Mouse (Mus musculus): ENCODE results near the gene Cxcr4.

The Cxcr4 gene

GRCm38 (mm10) chr1:128571033-128571432 lies 21.1 kb downstream of the Cxcr4 start:
- DNase-seq (ENCODE audit: low spot score in 2 of 2), result no peak

DNA sequence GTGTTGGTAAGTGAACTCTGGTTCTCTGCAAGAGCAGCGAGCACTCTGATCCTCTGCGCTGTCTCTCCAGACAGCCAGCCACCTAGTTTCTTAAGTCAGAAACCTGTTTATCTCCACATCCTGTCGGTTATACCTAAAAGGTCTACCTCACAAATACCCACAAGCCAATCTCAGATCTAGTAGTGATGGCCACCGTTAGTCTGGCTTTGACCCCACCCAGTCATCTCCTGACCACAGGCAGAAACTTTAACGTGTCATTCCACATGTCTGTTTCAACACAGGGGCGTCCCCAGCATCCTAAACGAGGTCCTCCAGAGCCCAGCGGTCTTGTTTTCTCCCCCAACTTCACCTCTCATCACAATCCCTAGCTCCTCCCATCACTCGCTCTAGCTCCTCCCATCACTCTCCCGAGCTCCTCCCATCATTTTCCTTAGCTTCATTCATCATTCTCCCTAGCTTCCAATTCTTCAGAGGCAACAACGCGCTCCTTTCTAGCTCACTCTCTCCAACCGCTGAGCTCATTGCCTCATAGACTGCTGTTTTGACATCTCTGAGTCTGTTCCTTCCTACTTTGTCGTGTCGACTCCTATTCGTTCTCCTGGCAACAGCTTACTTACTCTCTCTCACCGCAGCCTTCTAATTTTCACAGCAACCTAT lies 22.0 kb downstream of the Cxcr4 start:
- no peak for DNase-seq (ENCODE audit: low spot score in 2 of 2)

DNA sequence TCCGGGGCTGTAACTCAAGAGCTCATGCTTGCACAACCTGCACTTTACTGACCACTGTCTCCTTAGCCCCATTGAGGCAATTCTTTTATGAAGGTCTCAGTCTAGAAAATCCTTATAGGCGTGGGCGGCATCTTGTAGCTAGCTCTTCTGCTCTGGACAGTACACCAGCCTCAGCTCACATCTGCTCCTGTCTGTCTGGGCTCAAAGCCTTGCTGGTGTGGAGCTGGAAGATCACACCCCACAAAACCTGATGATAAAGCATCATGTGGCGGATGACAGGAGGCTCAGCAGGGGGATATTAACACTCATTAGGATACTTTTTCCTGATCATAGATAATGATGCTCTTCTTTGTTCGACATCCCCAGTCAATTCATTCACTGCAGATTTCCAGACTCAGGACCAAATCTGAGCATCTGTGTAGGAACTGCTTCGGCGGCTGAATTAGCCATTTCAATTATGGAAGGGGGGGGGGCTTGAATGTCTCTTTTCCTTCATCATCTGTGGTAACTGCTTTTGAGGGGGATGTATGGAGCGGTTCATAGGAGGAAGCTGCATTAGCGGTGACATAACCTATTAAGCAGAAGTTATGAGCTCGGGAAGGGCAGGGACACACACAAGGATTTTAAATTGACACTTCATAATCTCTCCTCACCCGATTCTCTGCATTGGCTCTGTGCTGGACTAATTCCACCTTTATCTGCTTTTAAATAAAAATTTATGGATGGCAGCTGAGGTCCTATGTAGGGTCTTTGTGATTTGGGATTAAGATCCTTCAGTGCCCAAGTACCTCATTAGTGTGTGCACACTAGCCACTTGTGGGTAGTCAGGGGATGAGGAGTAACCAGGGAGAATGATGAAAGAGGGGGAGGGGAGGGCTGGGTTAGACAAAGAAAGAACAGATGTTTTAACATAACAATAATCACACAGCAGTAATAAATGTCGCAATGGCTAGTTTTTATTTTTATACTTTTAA lies 24.6 kb downstream of the Cxcr4 start:
- no peak for DNase-seq (ENCODE audit: low spot score in 2 of 2)

DNA sequence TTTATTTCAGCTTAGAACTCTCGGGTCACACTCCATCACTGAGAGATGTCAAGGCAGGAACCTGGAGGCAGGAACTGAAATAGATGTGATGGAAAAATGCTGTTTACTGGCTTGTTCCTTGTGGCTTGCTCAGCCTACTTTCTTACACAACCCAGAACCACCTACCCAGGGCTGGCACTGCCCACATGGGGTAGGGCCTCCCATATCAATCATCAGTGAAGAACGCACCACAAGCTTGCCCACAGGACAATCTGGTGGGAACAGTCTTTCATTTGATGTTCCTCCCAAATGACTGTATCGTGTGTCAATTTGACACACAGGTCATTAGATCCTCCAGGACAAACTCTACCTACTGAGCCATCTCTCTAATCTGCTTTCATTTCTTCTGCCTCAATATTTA lies 28.2 kb downstream of the Cxcr4 start:
- DNase-seq (ENCODE audit: low spot score in 2 of 2), result no peak

GRCm38 (mm10) chr1:128561325-128561874 lies 30.7 kb downstream of the Cxcr4 start:
- peak; percentile 38 to 56 for DNase-seq (ENCODE audit: low spot score in 2 of 2)

DNA sequence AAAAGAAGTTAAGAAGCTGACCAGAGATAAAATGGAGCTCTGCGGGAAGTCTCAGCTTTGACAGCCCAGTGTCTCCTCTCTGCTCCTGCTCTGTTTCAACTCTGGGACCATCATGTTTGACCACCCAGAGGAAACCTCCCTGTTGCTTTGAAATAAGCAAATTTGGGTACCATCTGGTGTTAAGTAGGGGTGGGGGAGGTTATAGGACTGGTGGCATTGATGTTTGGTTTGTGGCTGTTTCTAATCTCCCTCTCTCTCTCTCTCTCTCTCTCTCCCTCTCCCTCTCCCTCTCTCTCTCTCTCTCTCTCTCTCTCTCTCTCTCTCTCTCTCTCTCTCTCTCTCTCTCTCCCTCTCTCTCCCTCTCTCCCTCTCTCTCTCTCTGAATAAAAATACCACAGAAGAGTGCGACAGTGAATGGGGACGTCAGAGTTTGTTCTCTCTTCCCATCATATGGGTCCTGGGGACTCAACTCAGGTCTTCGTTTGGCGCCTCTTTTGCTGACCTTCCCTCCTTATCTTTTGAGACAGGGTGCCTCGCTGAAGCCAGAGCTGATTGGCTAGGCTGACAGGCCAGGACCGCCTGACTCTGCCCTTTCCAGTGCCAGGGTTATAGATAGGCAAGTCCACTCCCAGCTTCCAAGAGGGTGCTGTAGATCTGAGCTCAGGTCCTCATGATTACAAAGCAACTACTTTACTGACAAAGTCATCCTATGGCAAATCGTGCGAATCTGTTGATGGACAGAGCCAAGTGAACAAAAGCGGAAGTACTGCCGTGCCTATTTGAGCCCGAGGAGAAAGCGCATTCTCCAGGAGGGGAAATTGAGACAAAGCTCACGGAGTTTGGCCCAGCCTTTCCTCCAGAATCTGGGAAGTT lies 31.4 kb downstream of the Cxcr4 start:
- peak; percentile 69 to 72 for DNase-seq (ENCODE audit: low spot score in 2 of 2)

DNA sequence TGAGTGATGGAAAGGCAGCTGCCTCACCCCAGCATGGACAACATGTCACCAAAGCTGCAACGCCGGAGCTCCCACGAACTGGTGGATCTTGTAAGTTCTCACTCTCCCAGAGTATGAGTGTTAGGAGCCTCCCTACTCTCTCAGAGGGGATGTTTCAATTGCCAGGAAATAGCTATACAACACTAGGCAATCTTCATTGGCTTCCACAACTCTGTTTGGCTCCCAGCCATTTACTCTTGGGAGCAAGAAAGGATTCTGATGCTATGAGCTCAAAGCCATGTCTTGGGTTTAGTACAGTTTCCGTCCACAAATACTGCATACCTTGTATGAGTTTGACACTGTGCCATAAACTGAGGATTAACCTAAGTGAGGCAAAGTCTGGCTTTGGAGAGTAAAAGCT lies 34.1 kb downstream of the Cxcr4 start:
- no peak for DNase-seq (ENCODE audit: low spot score in 2 of 2)

- peak in 1 of 2 experiments; percentile 74 for DNase-seq (ENCODE audit: low spot score in 2 of 2)
Measured at GRCm38 (mm10) chr1:128552545-128552944, 39.5 kb downstream of the Cxcr4 start.

DNA sequence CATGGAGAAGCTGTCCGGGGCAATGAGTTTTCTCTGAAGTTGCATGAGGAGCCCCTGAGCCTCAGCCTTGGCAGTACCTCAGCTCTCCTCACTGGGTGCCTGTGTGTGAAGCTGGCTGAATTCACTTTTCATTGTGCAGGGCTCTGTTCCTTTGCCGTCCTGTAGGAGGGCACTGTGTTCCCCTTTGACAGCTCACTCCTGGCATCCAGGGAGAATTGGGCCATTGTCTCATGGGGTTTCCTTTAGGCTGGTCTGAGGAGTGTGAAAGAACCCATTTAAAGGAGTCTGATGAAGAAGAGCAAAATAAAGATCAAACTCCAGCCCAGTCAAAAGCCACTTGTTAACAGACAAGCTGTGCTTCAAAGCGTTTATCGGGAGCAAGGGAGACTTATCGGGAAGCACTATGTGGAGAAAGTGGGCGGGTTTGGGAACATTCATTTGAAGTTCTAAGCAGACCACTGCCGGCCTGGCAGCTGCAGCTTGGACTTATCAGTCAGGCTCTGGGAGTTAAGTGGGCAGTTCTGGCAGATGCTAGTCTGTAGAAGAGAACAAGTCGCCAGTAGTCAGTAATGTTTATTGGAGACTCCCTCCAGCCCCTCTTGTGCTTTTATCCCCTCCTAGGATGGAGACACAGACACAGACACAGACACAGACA lies 40.2 kb downstream of the Cxcr4 start:
- no peak for DNase-seq (ENCODE audit: low spot score in 2 of 2)

DNA sequence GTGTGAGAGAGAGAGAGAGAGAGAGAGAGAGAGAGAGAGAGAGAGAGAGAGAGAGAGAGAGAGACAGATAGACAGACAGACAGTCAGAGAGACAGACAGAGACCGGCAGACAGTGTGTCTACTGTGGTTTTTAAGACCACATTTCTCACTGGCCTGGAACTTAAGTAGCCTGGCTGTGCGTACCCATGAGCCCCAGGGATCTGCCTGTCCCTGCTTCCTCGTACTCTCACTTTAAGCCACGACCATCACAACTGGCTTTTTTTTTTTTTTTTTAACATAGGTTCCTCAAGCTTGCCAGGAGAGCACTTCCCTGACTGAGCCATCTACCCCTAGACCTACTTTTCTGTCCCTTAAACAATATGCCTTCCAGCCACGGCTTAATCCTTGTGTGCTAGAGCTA lies 42.7 kb downstream of the Cxcr4 start:
- DNase-seq (ENCODE audit: low spot score in 2 of 2), result no peak

DNA sequence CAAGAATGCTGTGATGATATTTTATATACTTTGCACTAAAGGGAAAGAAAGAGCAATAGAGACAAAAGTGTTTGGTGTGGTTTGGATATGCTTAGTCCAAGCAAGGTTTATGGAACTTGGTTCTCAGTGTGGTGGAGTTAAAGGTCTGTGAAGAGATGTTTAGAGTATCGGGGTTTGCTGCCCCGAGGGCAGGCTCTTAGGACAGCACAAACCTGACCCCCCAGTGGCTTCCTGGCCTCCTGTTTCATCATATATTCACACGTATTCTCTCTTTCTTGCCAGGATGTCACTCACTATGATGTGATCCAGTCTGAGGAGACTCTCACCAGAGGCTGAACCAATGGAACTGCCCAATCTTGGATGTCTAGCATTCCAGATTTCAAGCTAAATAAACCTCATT lies 43.1 kb downstream of the Cxcr4 start:
- no peak for DNase-seq (ENCODE audit: low spot score in 2 of 2)

DNA sequence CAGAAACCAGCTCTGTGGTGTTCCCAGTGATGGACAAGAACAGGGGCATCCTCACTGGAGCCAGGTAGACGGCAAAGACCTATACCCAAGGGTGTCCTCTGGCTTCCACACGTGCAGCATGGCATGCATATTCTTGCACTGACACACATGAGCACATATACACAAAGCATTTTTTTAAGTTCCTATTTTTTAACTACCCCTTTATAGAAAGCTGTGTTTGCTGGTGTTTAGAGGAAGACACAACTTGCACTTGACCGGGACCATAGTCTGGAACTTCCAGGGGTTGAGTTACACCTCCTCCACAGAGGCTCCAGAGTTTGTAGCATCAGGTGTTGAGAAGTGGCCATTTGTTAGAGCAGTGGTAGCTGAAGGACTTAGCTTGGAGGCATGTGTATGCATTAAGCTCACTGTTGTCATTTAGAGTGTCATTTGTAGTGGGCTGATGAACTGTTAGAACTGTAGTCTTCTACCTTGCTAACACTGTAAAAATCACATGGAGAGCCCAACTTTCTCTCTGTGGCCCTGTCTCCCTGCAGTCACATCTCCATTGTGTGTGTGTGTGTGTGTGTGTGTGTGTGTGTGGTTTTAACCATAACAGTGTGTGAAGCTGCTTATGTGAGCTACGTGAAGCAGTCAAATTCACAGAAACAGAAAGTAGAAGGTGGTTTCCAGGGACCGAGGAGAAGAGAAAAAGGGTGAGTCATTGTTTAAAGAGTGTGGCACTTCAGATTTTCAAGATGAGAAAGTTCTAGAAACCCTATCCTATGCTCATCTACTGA lies 43.7 kb downstream of the Cxcr4 start:
- no peak for DNase-seq (ENCODE audit: low spot score in 2 of 2)

- DNase-seq (ENCODE audit: low spot score in 2 of 2), result no peak
Measured at GRCm38 (mm10) chr1:128545672-128546071, 46.4 kb downstream of the Cxcr4 start.

DNA sequence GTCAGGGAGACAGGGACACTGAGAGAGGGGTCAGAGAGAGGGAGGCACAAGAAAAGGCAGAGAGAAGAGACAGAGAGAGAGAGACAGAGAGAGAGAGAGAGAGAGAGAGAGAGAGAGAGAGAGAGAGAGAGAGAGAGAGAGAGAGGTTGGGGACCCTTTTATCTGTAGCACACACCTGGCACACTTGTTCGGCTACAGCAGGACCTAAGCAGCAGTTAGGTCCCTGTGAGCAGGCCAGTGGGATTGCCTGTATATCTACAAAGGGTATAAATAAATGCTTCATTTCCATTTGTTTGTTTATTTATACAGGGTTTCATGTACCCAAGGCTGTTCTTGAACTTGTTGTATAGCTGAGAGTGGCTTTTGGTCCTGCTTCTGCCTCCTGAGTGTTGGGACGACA lies 49.0 kb downstream of the Cxcr4 start:
- no peak for DNase-seq (ENCODE audit: low spot score in 2 of 2)

- DNase-seq (ENCODE audit: low spot score in 2 of 2), result peak in 1 of 2 experiments; percentile 6
Measured at GRCm38 (mm10) chr1:128542555-128542954, 49.5 kb downstream of the Cxcr4 start.

- peak in 1 of 2 experiments; percentile 57 for DNase-seq (ENCODE audit: low spot score in 2 of 2)
Measured at GRCm38 (mm10) chr1:128540213-128540612, 51.9 kb downstream of the Cxcr4 start.

DNA sequence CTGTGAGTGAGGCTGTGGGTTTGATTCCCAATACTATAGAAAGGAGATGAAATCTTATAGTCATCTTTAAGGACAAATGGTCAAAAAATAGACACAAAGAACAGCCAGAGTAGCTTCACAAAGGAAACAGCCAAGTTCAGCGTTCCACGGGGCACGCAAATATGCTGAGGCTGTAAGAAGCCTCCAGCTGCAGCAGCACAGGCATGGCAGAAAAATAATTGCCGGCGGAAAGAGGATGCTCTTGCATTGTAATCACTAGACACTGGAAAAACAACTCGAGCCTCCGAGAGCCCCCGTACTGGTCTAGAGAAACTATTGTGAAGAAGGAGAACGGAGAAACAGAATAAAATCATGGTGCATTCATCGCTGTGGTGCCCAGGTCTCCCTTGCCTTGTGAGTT lies 52.5 kb downstream of the Cxcr4 start:
- no peak for DNase-seq (ENCODE audit: low spot score in 2 of 2)
